Mouse (Mus musculus) activated CD4-positive, CD25-positive, alpha-beta regulatory T cell, adult 9 weeks (primary cell): ENCODE measurements around the gene Cth. TPM values are rescaled to one million over a fixed set of nuclear protein-coding genes. Genes with fewer than 3 reads are reported as not detected.

ENCODE experiments used
- polyA plus RNA-seq: library from polyadenylated mRNA; unstranded; fragments of 100-300 nt; shearing (Covaris generic); gene quantifications from one replicate; pipeline ENCODE4 v1.2.1, GENCODE M21; 2017

The Cth gene
- polyA plus RNA-seq: not detected

GRCm38 (mm10) chr3:157924692-157925328, at the start of gene Cth:
TSS of gene Cth (minus strand) at chr3:157925077.

GRCm38 (mm10) chr3:157946843-157947358, 22.0 kb upstream of the Cth start, which contains the start of gene Ankrd13c:
TSS of gene Ankrd13c (plus strand) at chr3:157947239.

Other genes with a start within 250 kb of the Cth start
- 16.9 TPM for gene Ankrd13c, start 22.2 kb upstream of the Cth start, polyA plus RNA-seq
- 254 TPM for gene Srsf11, start 111.6 kb upstream of the Cth start, polyA plus RNA-seq
- gene Lrrc40, start 111.6 kb upstream of the Cth start, polyA plus RNA-seq: 23.1 TPM